Comparison of ENCODE assay signal across 8 mouse cellular contexts in genomic region chr7:99382088-99383000, GRCm38 (mm10). TPM values are rescaled to one million over a fixed set of nuclear protein-coding genes. Genes with fewer than 3 reads are reported as not detected.
DNase-seq lines count a peak whose midpoint lies in the region; ATAC-seq lines count a peak whose summit lies in the region.

No protein-coding gene starts in this region.

- peaks cover 8% of the 10 kb centered on the region for H3K36me3 ChIP-seq in hindbrain, embryonic 10.5 days
- no peaks in the 10 kb centered on the region for H3K36me3 ChIP-seq in liver, embryonic 13.5 days
- no peaks in the 10 kb centered on the region for H3K36me3 ChIP-seq in stomach, embryonic 14.5 days (ENCODE audit: control insufficient read depth, insufficient read depth, low read length)

- peak overlapping the region; percentile 99 for H3K27ac ChIP-seq in hindbrain, embryonic 10.5 days
- H3K27ac ChIP-seq in liver, embryonic 13.5 days = no peak overlapping the region
- H3K27ac ChIP-seq in stomach, embryonic 14.5 days (ENCODE audit: low read length) = peak overlapping the region; percentile 92

- 11% methylated on average over 30 of the region's 30 CpGs for WGBS in hindbrain, embryonic 10.5 days
- WGBS in liver, embryonic 13.5 days (ENCODE audit: insufficient replicate concordance) = 5% methylated on average over 30 of the region's 30 CpGs
- WGBS in stomach, embryonic 14.5 days = 6% methylated on average over 30 of the region's 30 CpGs

- H3K4me3 ChIP-seq in hindbrain, embryonic 10.5 days = peak overlapping the region; percentile 68
- H3K4me3 ChIP-seq in liver, embryonic 13.5 days (replicated peaks) = peak overlapping the region; percentile 58
- H3K4me3 ChIP-seq in stomach, embryonic 14.5 days (ENCODE audit: low read depth, low read length) = peak overlapping the region; percentile 65

- ATAC-seq in liver, embryonic 13.5 days (ENCODE audit: low read depth) = no peak
- ATAC-seq in stomach, embryonic 14.5 days (ENCODE audit: insufficient number of reproducible peaks, insufficient read depth, low FRiP score, low read depth) = no peak
- no peak for ATAC-seq in erythroid progenitor cell, adult 5-6 weeks (replicated peaks; ENCODE audit: low FRiP score, poor library complexity, severe bottlenecking)

- no peaks in the 10 kb centered on the region for H3K9me3 ChIP-seq in hindbrain, embryonic 10.5 days
- no peaks in the 10 kb centered on the region for H3K9me3 ChIP-seq in liver, embryonic 13.5 days (replicated peaks)
- no peaks in the 10 kb centered on the region for H3K9me3 ChIP-seq in stomach, embryonic 14.5 days (ENCODE audit: control insufficient read depth, low read depth, low read length)

- H3K9ac ChIP-seq in liver, embryonic 13.5 days = peak overlapping the region; percentile 62
- peak overlapping the region; percentile 68 for H3K9ac ChIP-seq in stomach, embryonic 14.5 days (replicated peaks; ENCODE audit: low read depth, low read length)

- H3K4me2 ChIP-seq in liver, embryonic 13.5 days = peak overlapping the region; percentile 83
- peak overlapping the region; percentile 94 for H3K4me2 ChIP-seq in stomach, embryonic 14.5 days (replicated peaks; ENCODE audit: low read depth, low read length)

- peaks cover 11% of the 10 kb centered on the region for H3K27me3 ChIP-seq in hindbrain, embryonic 10.5 days (ENCODE audit: insufficient read depth, poor library complexity, severe bottlenecking)
- peaks cover 59% of the 10 kb centered on the region for H3K27me3 ChIP-seq in liver, embryonic 13.5 days
- no peaks in the 10 kb centered on the region for H3K27me3 ChIP-seq in stomach, embryonic 14.5 days (ENCODE audit: control insufficient read depth, insufficient read depth, low read length)

- peaks cover 89% of the 10 kb centered on the region for H3K4me1 ChIP-seq in hindbrain, embryonic 10.5 days (replicated peaks)
- H3K4me1 ChIP-seq in liver, embryonic 13.5 days (replicated peaks) = peaks cover 20% of the 10 kb centered on the region
- H3K4me1 ChIP-seq in stomach, embryonic 14.5 days (ENCODE audit: control insufficient read depth, insufficient read depth, low read length) = peaks cover 23% of the 10 kb centered on the region; the same call in 1 of the 2 replicates

- peak; percentile 96 for DNase-seq in heart, adult 11 months
- no peak for DNase-seq in heart, adult 18-20 months
- peak; percentile 37 to 60 for DNase-seq in cerebellum, postnatal 25 days
- DNase-seq in hindbrain, embryonic 10.5 days (ENCODE audit: low spot score) = no peak
- no peak for DNase-seq in liver, embryonic 13.5 days
- no peak for DNase-seq in urinary bladder, adult 2 months (ENCODE audit: low spot score)

RNA-seq across cellular contexts. Expression of gene Gdpd5, which starts 1.1 kb away (rescaled TPM):
- 10 to 100 TPM; 21.9 to 27.0 TPM for total RNA-seq in heart, adult 18-20 months (2021)
- 33.8 and 43.8 TPM in 2 replicates for polyA plus RNA-seq in hindbrain, embryonic 10.5 days (2016; fragmentation: Nextera tagmentation; extraction: Ambion mirVana)
- 1.3 TPM in 2 replicates for polyA plus RNA-seq in liver, embryonic 13.5 days (2015; fragmentation: Nextera tagmentation; extraction: Ambion mirVana)
- polyA plus RNA-seq in stomach, embryonic 14.5 days (2014; fragmentation: Nextera tagmentation; extraction: Ambion mirVana) = 15.9 and 22.7 TPM in 2 replicates
- total RNA-seq in erythroid progenitor cell, adult 5-6 weeks (2015; ENCODE audit: low replicate concordance) = not detected in 2 replicates
- total RNA-seq in erythroid progenitor cell, adult 5-6 weeks (2017; ENCODE audit: low replicate concordance) = not detected in 2 replicates
- 15.8 and 20.9 TPM in 2 replicates for polyA plus RNA-seq in urinary bladder, adult 2 months (2012; rRNA removed)

RNA-seq across cellular contexts. Expression of gene Serpinh1, which starts 29.3 kb away (rescaled TPM):
- 100 to 1,000 TPM; 200 to 293 TPM for total RNA-seq in heart, adult 18-20 months (2021)
- polyA plus RNA-seq in hindbrain, embryonic 10.5 days (2016; fragmentation: Nextera tagmentation; extraction: Ambion mirVana) = 861 and 996 TPM in 2 replicates
- 127 TPM in 2 replicates for polyA plus RNA-seq in liver, embryonic 13.5 days (2015; fragmentation: Nextera tagmentation; extraction: Ambion mirVana)
- polyA plus RNA-seq in stomach, embryonic 14.5 days (2014; fragmentation: Nextera tagmentation; extraction: Ambion mirVana) = 474 and 475 TPM in 2 replicates
- 1.1 TPM in 1 of 2 replicates, not detected in the other for total RNA-seq in erythroid progenitor cell, adult 5-6 weeks (2015; ENCODE audit: low replicate concordance)
- 1.4 and 1.5 TPM in 2 replicates for total RNA-seq in erythroid progenitor cell, adult 5-6 weeks (2017; ENCODE audit: low replicate concordance)
- 473 and 550 TPM in 2 replicates for polyA plus RNA-seq in urinary bladder, adult 2 months (2012; rRNA removed)

Comparison
In these comparisons a context has a peak if more than half of its experiments do, and no peak if none do; other contexts are left out.
1. DNase-seq: peak in heart, adult 11 months (single experiment) and cerebellum, postnatal 25 days (2 of 2); none in heart, adult 18-20 months (0 of 2), hindbrain, embryonic 10.5 days (single experiment), liver, embryonic 13.5 days (single experiment) and urinary bladder, adult 2 months (single experiment).
2. Peak in every context shown above with its lines, with median percentiles within 50 percentile points of each other: H3K4me3 ChIP-seq.